ENCODE assay signal across 8 mouse cellular contexts in the genomic region with DNA sequence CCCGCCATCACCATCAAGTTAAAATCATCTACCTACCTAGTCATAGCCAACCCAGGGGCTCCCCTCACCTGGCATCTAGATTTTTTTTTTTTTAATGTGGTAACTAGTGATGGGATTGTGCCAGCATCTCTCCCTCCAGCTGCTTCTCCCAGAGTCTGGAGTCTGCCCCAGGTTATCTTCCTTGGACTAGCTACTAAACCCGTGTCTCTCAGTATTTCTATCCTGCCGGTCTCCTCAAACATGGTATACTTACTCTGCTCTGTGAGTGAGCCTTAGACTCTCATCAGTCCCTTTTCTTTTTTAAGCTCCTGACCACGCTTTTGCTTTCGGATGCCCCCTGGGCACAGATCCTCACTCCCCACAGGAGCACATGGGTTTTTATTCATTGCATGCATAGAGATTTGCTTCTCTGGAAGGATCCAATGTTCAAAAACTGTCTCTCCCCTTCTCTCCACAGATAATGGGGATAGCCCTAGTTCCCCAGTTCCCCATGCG. TPM values are rescaled to one million over a fixed set of nuclear protein-coding genes. Genes with fewer than 3 reads are reported as not detected.
DNase-seq lines count a peak whose midpoint lies in the region; ATAC-seq and TF ChIP-seq lines count a peak whose summit lies in the region.

No protein-coding gene starts in this region.

- H3K4me2 ChIP-seq in hindbrain, embryonic 16.5 days (ENCODE audit: low read length): peak overlapping the region; percentile 100
- H3K4me2 ChIP-seq in myocyte (ENCODE audit: low read depth): peak overlapping the region; percentile 93

- no peak for TF ChIP-seq CTCF in layer of hippocampus, adult 2 months (conservative IDR thresholded peaks at IDR 0.05)

- H3K79me2 ChIP-seq in myocyte (ENCODE audit: control insufficient read depth, insufficient read depth): no peaks in the 10 kb centered on the region

- no peak for DNase-seq in layer of hippocampus, adult 2 months (ENCODE audit: low spot score in 2 of 2)
- no peak for DNase-seq in layer of hippocampus, postnatal 10 days (ENCODE audit: low spot score in 2 of 2)
- no peak for DNase-seq in embryonic facial prominence, embryonic 10.5 days (ENCODE audit: low spot score)
- no peak for DNase-seq in spleen, postnatal 10 days (ENCODE audit: low spot score in 2 of 2)
- DNase-seq in left cerebral cortex, postnatal 14 days (ENCODE audit: low spot score in 2 of 2): no peak
- DNase-seq in spleen, adult 12 weeks (ENCODE audit: low spot score): no peak

- peak overlapping the region; percentile 84 for H3K9ac ChIP-seq in hindbrain, embryonic 16.5 days (ENCODE audit: low read depth, low read length)

- intact Hi-C loops in left cerebral cortex, postnatal 14 days (cut with DNase I): loop anchor here (1.0 kb wide), 1 partner anchor 70 kb away; the partner anchor contains the start of gene Ssbp3

- no peak for ATAC-seq in hindbrain, embryonic 16.5 days

- H3K27me3 ChIP-seq in embryonic facial prominence, embryonic 10.5 days (replicated peaks; ENCODE audit: low read depth, poor library complexity, severe bottlenecking): peaks cover 11% of the 10 kb centered on the region; the same call in 1 of the 2 replicates
- no peaks in the 10 kb centered on the region for H3K27me3 ChIP-seq in hindbrain, embryonic 16.5 days (replicated peaks; ENCODE audit: control insufficient read depth, insufficient read depth, low read length)
- H3K27me3 ChIP-seq in myocyte (ENCODE audit: control insufficient read depth, insufficient read depth, insufficient read length): no peaks in the 10 kb centered on the region

- TF ChIP-seq POLR2A in myocyte (IDR thresholded peaks at IDR 0.05; ENCODE audit: insufficient read length, low read depth): no peak

- WGBS in embryonic facial prominence, embryonic 10.5 days: 12% methylated on average over 6 of the region's 6 CpGs
- 13% methylated on average over 6 of the region's 6 CpGs for WGBS in hindbrain, embryonic 16.5 days

- H3K36me3 ChIP-seq in embryonic facial prominence, embryonic 10.5 days (replicated peaks): no peaks in the 10 kb centered on the region
- no peaks in the 10 kb centered on the region for H3K36me3 ChIP-seq in hindbrain, embryonic 16.5 days (ENCODE audit: control insufficient read depth, insufficient read depth, low read length)
- no peaks in the 10 kb centered on the region for H3K36me3 ChIP-seq in myocyte (ENCODE audit: control insufficient read depth, insufficient read depth)

- no peak overlapping the region for H3ac ChIP-seq in myocyte (ENCODE audit: control insufficient read depth, insufficient read length)

- H3K4me3 ChIP-seq in layer of hippocampus, adult 2 months: peak overlapping the region; percentile 80
- H3K4me3 ChIP-seq in embryonic facial prominence, embryonic 10.5 days: peak overlapping the region; percentile 70
- H3K4me3 ChIP-seq in hindbrain, embryonic 16.5 days (ENCODE audit: low read length): peak overlapping the region; percentile 59
- H3K4me3 ChIP-seq in myocyte: peak overlapping the region; percentile 62

- H3K4me1 ChIP-seq in embryonic facial prominence, embryonic 10.5 days: peaks cover 77% of the 10 kb centered on the region
- peaks cover 32% of the 10 kb centered on the region for H3K4me1 ChIP-seq in hindbrain, embryonic 16.5 days (ENCODE audit: control insufficient read depth, insufficient read depth, low read depth, low read length)

- peak overlapping the region; percentile 97 for H3K27ac ChIP-seq in layer of hippocampus, adult 2 months
- peak overlapping the region; percentile 97 for H3K27ac ChIP-seq in embryonic facial prominence, embryonic 10.5 days (replicated peaks)
- peak overlapping the region; percentile 98 for H3K27ac ChIP-seq in hindbrain, embryonic 16.5 days (ENCODE audit: low read depth, low read length)

- no peaks in the 10 kb centered on the region for H3K9me3 ChIP-seq in embryonic facial prominence, embryonic 10.5 days
- H3K9me3 ChIP-seq in hindbrain, embryonic 16.5 days (ENCODE audit: control insufficient read depth, low read length): no peaks in the 10 kb centered on the region

TF ChIP-seq in myocyte, 11 proteins besides CTCF, POLR2A, EP300 and RAD21:
- no peak for TF ChIP-seq MYOD1 (IDR thresholded peaks at IDR 0.05; ENCODE audit: control insufficient read depth in 1 of 3, insufficient read length in 2 of 3, low read depth in 2 of 3)
- no peak for TF ChIP-seq POLR2AphosphoS2 (IDR thresholded peaks at IDR 0.05; ENCODE audit: insufficient read length, low read depth)
- no peak for TF ChIP-seq MAX (IDR thresholded peaks at IDR 0.05; ENCODE audit: low read depth)
- no peak for TF ChIP-seq SRF (IDR thresholded peaks at IDR 0.05; ENCODE audit: control insufficient read depth, insufficient read length, low read depth)
- no peak for TF ChIP-seq TCF12 (IDR thresholded peaks at IDR 0.05; ENCODE audit: insufficient read depth, poor library complexity, severe bottlenecking)
- TF ChIP-seq USF1 (IDR thresholded peaks at IDR 0.05; ENCODE audit: low read depth): no peak
- TF ChIP-seq E2F4 (IDR thresholded peaks at IDR 0.05; ENCODE audit: insufficient read depth): no peak

RNA-seq across cellular contexts. Expression of gene Acot11, which starts 35.9 kb away (rescaled TPM):
- 10 to 100 TPM; 45.6 to 55.5 TPM for total RNA-seq in layer of hippocampus, adult 2 months (2021)
- total RNA-seq in layer of hippocampus, postnatal 10 days (2021): 10 to 100 TPM; 19.4 to 21.1 TPM
- polyA plus RNA-seq in embryonic facial prominence, embryonic 10.5 days (2016; fragmentation: Nextera tagmentation; extraction: Ambion mirVana): 1.6 and 2.1 TPM in 2 replicates
- polyA plus RNA-seq in hindbrain, embryonic 16.5 days (2015; fragmentation: Nextera tagmentation; extraction: Ambion mirVana): 2.7 and 3.2 TPM in 2 replicates
- 1.9 TPM for polyA plus RNA-seq in myocyte (2012; fragmentation: generic; extraction: Trizol)
- 10 to 100 TPM; 30.5 to 34.1 TPM for total RNA-seq in left cerebral cortex, postnatal 14 days (2021)
